Mouse (Mus musculus): Measurements from ENCODE around the gene Pfkfb2.

GRCm38 (mm10) chr1:130745591-130745990 is 16.5 kb upstream of the Pfkfb2 start:
- no peak for TF ChIP-seq CTCF (IDR thresholded peaks at IDR 0.05; ENCODE audit: control insufficient read depth, insufficient read depth, insufficient read length)
- TF ChIP-seq USF1 (IDR thresholded peaks at IDR 0.05; ENCODE audit: low read depth): no peak
- no peak for TF ChIP-seq CEBPB (IDR thresholded peaks at IDR 0.05; ENCODE audit: low read depth)
- TF ChIP-seq MAX (IDR thresholded peaks at IDR 0.05): no peak
- TF ChIP-seq FOSL1 (IDR thresholded peaks at IDR 0.05; ENCODE audit: insufficient read depth, low read length, poor library complexity, severe bottlenecking): no peak

Measured in C2C12 (cell line).